Mouse (Mus musculus) hindbrain, embryonic 14.5 days (tissue): ENCODE data around the gene Scgb1a1. TPM values are rescaled to one million over a fixed set of nuclear protein-coding genes. Genes with fewer than 3 reads are reported as not detected.

ENCODE experiments used
- ATAC-seq: fragments of 200-750 bp; cut with Nextera tagmentation; 2 replicates; pipeline ENCODE4 v1.8.0; 2017; ENCODE audit warnings: moderate number of reproducible peaks, mild to moderate bottlenecking, moderate TSS enrichment, moderate library complexity; ENCODE audit not compliant: low FRiP score
- DNase-seq: peaks from one replicate; pipeline ENCODE4 v3.0.0-alpha.2; 2015; ENCODE audit warnings: low spot score
- H3K27ac ChIP-seq: fragments of 300-500 bp; sonication (generic); 2 replicates; pipeline ENCODE4 v1.5.1; 2014; ENCODE audit warnings: mild to moderate bottlenecking, moderate library complexity
- H3K27me3 ChIP-seq: fragments of 300-500 bp; sonication (generic); 2 replicates; pipeline ENCODE4 v1.6.1; 2014; ENCODE audit warnings: mild to moderate bottlenecking, low read length, mixed read lengths; ENCODE audit not compliant: control insufficient read depth, insufficient read depth
- H3K36me3 ChIP-seq: fragments of 300-500 bp; sonication (generic); replicated peaks from 2 replicates; pipeline ENCODE4 v1.6.1; 2014; ENCODE audit not compliant: control insufficient read depth, insufficient read depth
- H3K4me1 ChIP-seq: fragments of 300-500 bp; sonication (generic); replicated peaks from 2 replicates; pipeline ENCODE4 v1.6.1; 2014; ENCODE audit warnings: antibody characterized with exemption, low read length, mixed read lengths; ENCODE audit not compliant: control insufficient read depth, insufficient read depth
- H3K4me2 ChIP-seq: fragments of 300-500 bp; sonication (generic); replicated peaks from 2 replicates; pipeline ENCODE4 v1.6.1; 2014; ENCODE audit warnings: mild to moderate bottlenecking, moderate library complexity
- H3K4me3 ChIP-seq: fragments of 300-500 bp; sonication (generic); replicated peaks from 2 replicates; pipeline ENCODE4 v1.5.1; 2014; ENCODE audit warnings: mild to moderate bottlenecking, low read length
- H3K9ac ChIP-seq: fragments of 300-500 bp; sonication (generic); 2 replicates; pipeline ENCODE4 v1.6.1; 2014
- H3K9me3 ChIP-seq: fragments of 300-500 bp; sonication (generic); 2 replicates; pipeline ENCODE4 v1.6.1; 2016; ENCODE audit warnings: low read length; ENCODE audit not compliant: control insufficient read depth
- WGBS: fragments of 180-500 bp; shearing (Covaris S2); extraction: QIAGEN DNeasy Blood & Tissue Kit; methylation state at CpG from one replicate; pipeline ENCODE4 v1.1.7; 2014; 5-methylcytosine and 5-hydroxymethylcytosine counted together
- polyA plus RNA-seq: library from polyadenylated mRNA; unstranded; fragments of >200 nt; fragmentation: Nextera tagmentation; extraction: Ambion mirVana; gene quantifications from 2 replicates; pipeline ENCODE4 v1.2.1, GENCODE M21; 2014

Gene Scgb1a1
- polyA plus RNA-seq, 1 experiment from 2014 or later: not detected

GRCm38 (mm10) chr19:9105101-9105685 is 17.4 kb upstream of the Scgb1a1 start:
- no peak for ATAC-seq
- WGBS: 77% methylated on average over 3 of the region's 3 CpGs
- no peaks in the 10 kb centered on the region for H3K27me3 ChIP-seq
- no peaks in the 10 kb centered on the region for H3K4me1 ChIP-seq
- H3K4me2 ChIP-seq: no peak overlapping the region
- H3K9ac ChIP-seq: no peak overlapping the region
- no peaks in the 10 kb centered on the region for H3K9me3 ChIP-seq
- no peaks in the 10 kb centered on the region for H3K36me3 ChIP-seq
- H3K27ac ChIP-seq: no peak overlapping the region
- no peak overlapping the region for H3K4me3 ChIP-seq
- no peak for DNase-seq

- Histone ChIP-seq H3K4me2 (no peak overlapping the region), H3K36me3 (no peaks in the 10 kb centered on the region), H3K27me3 (no peaks in the 10 kb centered on the region), H3K4me1 (no peaks in the 10 kb centered on the region), H3K9ac (no peak overlapping the region), H3K27ac (no peak overlapping the region), H3K4me3 (no peak overlapping the region), H3K9me3 (no peaks in the 10 kb centered on the region)
- WGBS: 82% methylated on average over 4 of the region's 4 CpGs
- ATAC-seq (no peak), DNase-seq (no peak)
These were observed 16.2 kb upstream of the Scgb1a1 start for GRCm38 (mm10) chr19:9103986-9104385.

GRCm38 (mm10) chr19:9101062-9101457 is 13.3 kb upstream of the Scgb1a1 start:
- ATAC-seq (no peak), DNase-seq (no peak)
- Histone ChIP-seq H3K9ac (no peak overlapping the region), H3K36me3 (no peaks in the 10 kb centered on the region), H3K4me2 (no peak overlapping the region), H3K4me3 (no peak overlapping the region), H3K27me3 (no peaks in the 10 kb centered on the region), H3K27ac (no peak overlapping the region), H3K4me1 (no peaks in the 10 kb centered on the region), H3K9me3 (no peaks in the 10 kb centered on the region)
- WGBS: 76% methylated on average over 2 of the region's 2 CpGs

- DNase-seq: no peak
- Histone ChIP-seq H3K4me2 (no peak overlapping the region), H3K27ac (no peak overlapping the region), H3K4me3 (no peak overlapping the region), H3K4me1 (no peaks in the 10 kb centered on the region), H3K27me3 (no peaks in the 10 kb centered on the region), H3K9me3 (no peaks in the 10 kb centered on the region), H3K36me3 (no peaks in the 10 kb centered on the region), H3K9ac (no peak overlapping the region)
- ATAC-seq: no peak
- WGBS: 89% methylated on average over 17 of the region's 17 CpGs
These were observed 12.7 kb upstream of the Scgb1a1 start for GRCm38 (mm10) chr19:9100297-9101061.

GRCm38 (mm10) chr19:9099751-9100150 is 12.0 kb upstream of the Scgb1a1 start:
- ATAC-seq: no peak
- Histone ChIP-seq H3K4me2 (no peak overlapping the region), H3K4me3 (no peak overlapping the region), H3K27me3 (no peaks in the 10 kb centered on the region), H3K36me3 (no peaks in the 10 kb centered on the region), H3K4me1 (no peaks in the 10 kb centered on the region), H3K9me3 (no peaks in the 10 kb centered on the region), H3K9ac (no peak overlapping the region), H3K27ac (no peak overlapping the region)
- no peak for DNase-seq
- WGBS: 93% methylated on average over 8 of the region's 8 CpGs

- Histone ChIP-seq H3K4me1 (no peaks in the 10 kb centered on the region), H3K9me3 (no peaks in the 10 kb centered on the region), H3K27ac (no peak overlapping the region), H3K27me3 (no peaks in the 10 kb centered on the region), H3K36me3 (no peaks in the 10 kb centered on the region), H3K4me2 (no peak overlapping the region), H3K4me3 (no peak overlapping the region), H3K9ac (no peak overlapping the region)
- WGBS: 77% methylated on average over 13 of the region's 13 CpGs
- DNase-seq (no peak), ATAC-seq (no peak)
These were observed 9.7 kb upstream of the Scgb1a1 start for GRCm38 (mm10) chr19:9097441-9097840.

GRCm38 (mm10) chr19:9095111-9095510 is 7.4 kb upstream of the Scgb1a1 start:
- Histone ChIP-seq H3K27ac (no peak overlapping the region), H3K4me1 (no peaks in the 10 kb centered on the region), H3K4me3 (no peak overlapping the region), H3K9ac (no peak overlapping the region), H3K4me2 (no peak overlapping the region), H3K27me3 (no peaks in the 10 kb centered on the region), H3K9me3 (no peaks in the 10 kb centered on the region), H3K36me3 (no peaks in the 10 kb centered on the region)
- ATAC-seq: no peak
- DNase-seq: no peak
- WGBS: 71% methylated on average over 5 of the region's 5 CpGs

GRCm38 (mm10) chr19:9090709-9091108 is 3.0 kb upstream of the Scgb1a1 start:
- Histone ChIP-seq H3K36me3 (no peaks in the 10 kb centered on the region), H3K27me3 (no peaks in the 10 kb centered on the region)
- ATAC-seq: no peak

GRCm38 (mm10) chr19:9090191-9090590 is 2.4 kb upstream of the Scgb1a1 start:
- Histone ChIP-seq H3K36me3 (no peaks in the 10 kb centered on the region), H3K9me3 (no peaks in the 10 kb centered on the region), H3K27ac (no peak overlapping the region), H3K9ac (no peak overlapping the region), H3K4me1 (no peaks in the 10 kb centered on the region), H3K27me3 (no peaks in the 10 kb centered on the region), H3K4me3 (no peak overlapping the region), H3K4me2 (no peak overlapping the region)
- ATAC-seq: no peak
- 73% methylated on average over 4 of the region's 4 CpGs for WGBS
- DNase-seq: no peak

More at GRCm38 (mm10) chr19:9090709-9091108, 3.0 kb upstream of the Scgb1a1 start:
- Histone ChIP-seq H3K9me3 (no peaks in the 10 kb centered on the region), H3K27ac (no peak overlapping the region), H3K9ac (no peak overlapping the region), H3K4me1 (no peaks in the 10 kb centered on the region), H3K4me3 (no peak overlapping the region), H3K4me2 (no peak overlapping the region)
- DNase-seq: no peak
- WGBS: 67% methylated on average over 2 of the region's 2 CpGs
